Mouse (Mus musculus) limb, embryonic 14.5 days (tissue): ENCODE data around the gene Rad23b. TPM values are rescaled to one million over a fixed set of nuclear protein-coding genes. Genes with fewer than 3 reads are reported as not detected.

Source experiments
- ATAC-seq: fragments of 200-750 bp; cut with Nextera tagmentation; 2 replicates; pipeline ENCODE4 v1.8.0; 2017; ENCODE audit warnings: low read depth, moderate number of reproducible peaks, moderate TSS enrichment; ENCODE audit not compliant: low FRiP score
- DNase-seq: peaks from one replicate; pipeline ENCODE4 v3.0.0-alpha.2; 2015; ENCODE audit warnings: low spot score
- H3K27ac ChIP-seq: fragments of 300-500 bp; sonication (generic); replicated peaks from 2 replicates; pipeline ENCODE4 v1.5.1; 2014; ENCODE audit warnings: low read depth, mild to moderate bottlenecking, low read length, moderate library complexity, mixed read lengths
- H3K27me3 ChIP-seq: fragments of 300-500 bp; sonication (generic); 2 replicates; pipeline ENCODE4 v1.6.1; 2014; ENCODE audit warnings: low read length, mixed read lengths; ENCODE audit not compliant: control insufficient read depth, insufficient read depth
- H3K36me3 ChIP-seq: fragments of 300-500 bp; sonication (generic); 2 replicates; pipeline ENCODE4 v1.6.1; 2014; ENCODE audit warnings: mild to moderate bottlenecking, low read length, moderate library complexity, mixed read lengths; ENCODE audit not compliant: control insufficient read depth, insufficient read depth
- H3K4me1 ChIP-seq: fragments of 300-500 bp; sonication (generic); 2 replicates; pipeline ENCODE4 v1.6.1; 2014; ENCODE audit warnings: antibody characterized with exemption, low read length, mixed read lengths; ENCODE audit not compliant: control insufficient read depth, insufficient read depth
- H3K4me2 ChIP-seq: fragments of 300-500 bp; sonication (generic); replicated peaks from 2 replicates; pipeline ENCODE4 v1.6.1; 2014; ENCODE audit warnings: low read depth, mild to moderate bottlenecking, low read length, moderate library complexity; ENCODE audit not compliant: severe bottlenecking
- H3K4me3 ChIP-seq: fragments of 300-500 bp; sonication (generic); replicated peaks from 2 replicates; pipeline ENCODE4 v1.5.1; 2014; ENCODE audit warnings: low read length
- H3K9ac ChIP-seq: fragments of 300-500 bp; sonication (generic); 2 replicates; pipeline ENCODE4 v1.6.1; 2014; ENCODE audit warnings: mild to moderate bottlenecking, low read depth, low read length, moderate library complexity; ENCODE audit not compliant: severe bottlenecking
- H3K9me3 ChIP-seq: fragments of 300-500 bp; sonication (generic); 2 replicates; pipeline ENCODE4 v1.6.1; 2016; ENCODE audit warnings: low read length; ENCODE audit not compliant: control insufficient read depth
- POLR2A ChIP-seq: fragments of 200-500 bp; IDR thresholded peaks from 2 replicates; pipeline ENCODE4 v1.8.0; 2012; ENCODE audit warnings: inconsistent platforms, mild to moderate bottlenecking, moderate library complexity, borderline replicate concordance; ENCODE audit not compliant: insufficient read depth, insufficient read length; ENCODE audit errors: extremely low read depth
- WGBS: fragments of 180-500 bp; shearing (Covaris S2); extraction: QIAGEN DNeasy Blood & Tissue Kit; methylation state at CpG from one replicate; pipeline ENCODE4 v1.1.7; 2014; 5-methylcytosine and 5-hydroxymethylcytosine counted together
- polyA plus RNA-seq, 2 experiments: library from polyadenylated mRNA; depleted of rRNA in 1 of 2; stranded (reverse) in 1 of 2; unstranded in 1 of 2; fragments of >200 nt; fragmentation: Nextera tagmentation in 1 of 2; extraction: Ambion mirVana in 1 of 2; gene quantifications; 2 replicates each; pipeline versions ENCODE4 v1.2.1 to v1.2.3; 2012 to 2014

The Rad23b gene
- polyA plus RNA-seq, 2 experiments: 88.8 to 179 TPM

GRCm38 (mm10) chr4:55397911-55398762, 48.3 kb downstream of the Rad23b start:
- Histone ChIP-seq H3K9ac (no peak overlapping the region), H3K27me3 (no peaks in the 10 kb centered on the region), H3K9me3 (peaks cover 3% of the 10 kb centered on the region; the same call in 1 of the 2 replicates), H3K36me3 (no peaks in the 10 kb centered on the region), H3K4me3 (no peak overlapping the region), H3K4me2 (no peak overlapping the region; the same call in 1 of the 2 replicates), H3K27ac (no peak overlapping the region), H3K4me1 (no peaks in the 10 kb centered on the region)
- TF ChIP-seq POLR2A: no peak
- DNase-seq (no peak), ATAC-seq (no peak)
- 35% methylated on average over 17 of the region's 17 CpGs for WGBS

GRCm38 (mm10) chr4:55398901-55399300, 49.1 kb downstream of the Rad23b start:
- ATAC-seq: no peak
- TF ChIP-seq POLR2A: no peak
- WGBS: 66% methylated on average over 11 of the region's 11 CpGs

DNA sequence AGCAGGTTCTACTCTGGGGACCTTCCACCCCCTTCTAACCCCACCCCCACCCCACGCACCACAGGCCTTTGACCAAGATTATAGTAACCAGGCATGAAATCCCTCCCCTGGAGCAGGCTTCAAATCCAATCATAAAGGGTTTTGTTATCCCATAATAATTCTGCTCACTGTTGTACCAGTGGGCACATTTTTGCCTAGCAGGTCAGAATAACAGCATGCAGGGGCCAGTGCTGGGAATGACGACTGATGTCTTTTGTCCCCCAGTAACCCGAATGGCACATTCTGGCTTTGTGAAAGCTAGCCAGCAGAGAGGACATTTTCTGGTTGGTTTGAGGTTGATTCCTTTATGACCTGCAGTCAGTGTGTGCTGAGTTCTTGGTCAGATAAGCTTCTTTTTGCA, 55.5 kb downstream of the Rad23b start:
- no peaks in the 10 kb centered on the region for H3K36me3 ChIP-seq
- H3K9me3 ChIP-seq: peaks cover 3% of the 10 kb centered on the region; the same call in 1 of the 2 replicates
- no peak overlapping the region for H3K4me2 ChIP-seq
- H3K4me1 ChIP-seq: no peaks in the 10 kb centered on the region
- TF ChIP-seq POLR2A: no peak
- 66% methylated on average over 3 of the region's 3 CpGs for WGBS
- no peak overlapping the region for H3K9ac ChIP-seq
- ATAC-seq: no peak
- DNase-seq: no peak
- H3K27ac ChIP-seq: no peak overlapping the region
- H3K27me3 ChIP-seq: no peaks in the 10 kb centered on the region
- no peak overlapping the region for H3K4me3 ChIP-seq

More at GRCm38 (mm10) chr4:55398901-55399300, 49.1 kb downstream of the Rad23b start:
- H3K27ac ChIP-seq: no peak overlapping the region
- no peak overlapping the region for H3K9ac ChIP-seq
- no peaks in the 10 kb centered on the region for H3K4me1 ChIP-seq
- no peak for DNase-seq
- peaks cover 3% of the 10 kb centered on the region; the same call in 1 of the 2 replicates for H3K9me3 ChIP-seq
- no peak overlapping the region for H3K4me2 ChIP-seq
- H3K27me3 ChIP-seq: no peaks in the 10 kb centered on the region
- no peak overlapping the region for H3K4me3 ChIP-seq
- H3K36me3 ChIP-seq: no peaks in the 10 kb centered on the region

- no peak for DNase-seq
- H3K27ac ChIP-seq: no peak overlapping the region
- no peaks in the 10 kb centered on the region for H3K36me3 ChIP-seq
- no peak for ATAC-seq
- H3K4me1 ChIP-seq: no peaks in the 10 kb centered on the region
- no peak for TF ChIP-seq POLR2A
- no peak overlapping the region for H3K9ac ChIP-seq
- H3K4me3 ChIP-seq: no peak overlapping the region
- WGBS: 80% methylated on average over 1 of the region's 1 CpGs
- H3K27me3 ChIP-seq: no peaks in the 10 kb centered on the region
- no peaks in the 10 kb centered on the region for H3K9me3 ChIP-seq
- H3K4me2 ChIP-seq: no peak overlapping the region
Observed at GRCm38 (mm10) chr4:55406558-55406957, 56.7 kb downstream of the Rad23b start.

DNA sequence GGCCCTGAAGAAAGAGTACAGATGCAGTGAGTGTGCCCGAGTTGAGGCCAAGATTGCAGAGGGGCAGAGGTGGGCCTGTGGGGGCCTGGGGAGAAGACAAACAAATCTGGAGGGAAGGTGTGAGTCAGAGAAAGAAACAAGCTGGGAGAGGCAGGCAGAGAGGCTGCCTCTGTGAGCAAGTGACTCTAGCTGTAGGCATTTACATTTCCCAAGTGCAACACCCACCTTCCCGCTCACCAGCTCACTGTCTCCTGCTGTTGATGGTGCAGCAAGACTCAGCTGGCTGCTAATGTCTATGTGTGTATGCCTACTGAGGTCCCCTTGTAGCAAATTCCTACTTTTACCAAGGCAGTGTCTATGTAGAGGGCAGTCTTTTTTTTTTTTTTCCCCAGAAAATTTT, 58.2 kb downstream of the Rad23b start:
- no peak for ATAC-seq
- Histone ChIP-seq H3K4me2 (no peak overlapping the region), H3K9me3 (no peaks in the 10 kb centered on the region), H3K36me3 (no peaks in the 10 kb centered on the region), H3K4me1 (no peaks in the 10 kb centered on the region), H3K27ac (no peak overlapping the region), H3K4me3 (no peak overlapping the region), H3K9ac (no peak overlapping the region), H3K27me3 (no peaks in the 10 kb centered on the region)
- no peak for TF ChIP-seq POLR2A
- 42% methylated on average over 2 of the region's 2 CpGs for WGBS
- DNase-seq: no peak
